Mouse (Mus musculus) ES-CJ7 (cell line): ENCODE data around the gene Tnf.

ENCODE experiments used
- DNase-seq: peaks from one replicate; pipeline ENCODE4 v3.0.0; 2011; ENCODE audit warnings: low read depth, low spot score

Gene Tnf

GRCm38 (mm10) chr17:35198946-35199345, 2.9 kb downstream of the Tnf start:
- DNase-seq, result peak; percentile 65

GRCm38 (mm10) chr17:35198029-35198428, 3.8 kb downstream of the Tnf start:
- no peak for DNase-seq

DNA sequence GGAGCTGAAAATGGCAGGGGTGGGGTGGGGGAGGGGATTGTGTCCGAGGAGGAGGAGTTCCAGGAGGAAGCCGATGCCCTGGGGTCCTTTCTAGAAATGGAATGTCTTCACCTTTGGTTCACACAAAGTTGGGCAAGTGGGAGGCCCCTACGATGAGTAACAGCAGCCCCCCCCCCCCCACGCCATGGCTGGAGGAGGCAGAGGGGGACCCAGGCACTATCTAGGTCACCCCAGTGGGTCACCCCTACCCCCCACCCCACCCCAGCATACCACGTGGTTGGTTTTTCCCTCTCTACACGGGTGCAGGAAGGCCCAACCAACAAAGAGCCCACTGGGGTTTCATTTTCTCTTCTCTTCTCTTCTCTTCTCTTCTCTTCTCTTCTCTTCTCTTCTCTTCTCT, 4.7 kb downstream of the Tnf start:
- no peak for DNase-seq

DNA sequence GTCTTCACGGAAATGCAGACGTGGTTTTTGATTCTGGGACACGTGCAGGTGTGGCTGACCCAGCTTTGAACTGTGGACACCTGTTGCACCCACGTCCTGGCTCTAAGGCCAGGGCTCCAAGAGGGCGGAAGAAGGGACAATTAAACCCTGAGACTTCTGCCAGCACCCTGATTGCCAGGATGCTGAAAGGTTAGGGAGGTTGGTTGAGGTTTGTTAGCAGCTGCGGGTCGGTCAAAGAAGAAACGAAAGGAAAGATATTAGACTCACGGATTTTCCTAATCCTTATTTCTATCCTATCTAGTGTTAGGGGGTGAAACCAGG, 5.5 kb downstream of the Tnf start:
- DNase-seq, result no peak

- DNase-seq, result peak; percentile 69
Measured at GRCm38 (mm10) chr17:35195631-35196320, 6.0 kb downstream of the Tnf start.

- DNase-seq, result no peak
Measured at GRCm38 (mm10) chr17:35194844-35195630, 6.8 kb downstream of the Tnf start.

DNA sequence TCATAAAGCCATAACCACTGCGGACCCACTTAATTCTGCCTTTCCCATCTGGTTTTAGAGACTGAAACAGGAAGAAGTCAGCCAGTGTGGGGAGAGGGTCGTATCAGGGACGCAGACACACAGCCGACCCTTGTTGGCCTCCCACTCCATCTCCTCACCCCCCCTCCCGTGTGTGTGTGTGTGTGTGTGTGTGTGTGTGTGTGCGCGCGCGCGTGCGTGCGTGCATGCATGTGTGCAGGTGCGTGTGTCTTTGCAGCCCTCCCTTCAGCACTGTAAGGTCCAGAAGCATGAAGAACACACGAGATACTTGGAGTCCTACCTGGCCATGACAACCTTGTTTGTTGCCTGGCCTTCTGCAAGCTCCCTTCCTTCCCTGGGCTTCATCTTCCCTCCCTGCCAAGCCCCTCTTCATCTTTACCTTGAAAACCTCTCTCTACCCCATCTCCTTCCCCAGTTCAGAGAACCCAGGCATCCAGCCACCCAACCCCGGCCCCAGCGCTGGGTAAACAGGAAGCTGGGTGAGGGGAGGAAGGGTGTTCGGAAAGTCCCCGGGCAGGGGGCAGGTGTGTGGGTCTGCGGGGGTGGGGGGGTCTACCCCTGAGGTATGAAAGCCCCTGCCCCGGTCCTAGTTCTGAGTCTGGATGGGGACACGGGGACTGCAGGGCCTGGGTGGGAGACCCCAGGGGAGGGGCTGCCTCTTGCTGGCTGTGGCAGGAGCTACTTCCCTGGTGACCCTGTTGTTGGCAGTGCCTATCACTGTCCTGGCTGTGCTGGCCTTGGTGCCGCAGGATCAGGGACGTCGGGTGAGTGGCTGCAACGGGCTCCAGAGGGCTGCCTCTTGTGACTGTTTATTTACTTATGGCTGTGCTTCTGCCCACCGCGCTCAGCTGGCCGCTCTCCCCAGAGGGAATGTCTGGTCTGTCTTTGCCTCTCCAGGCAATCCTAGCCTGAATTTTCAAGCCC, 7.6 kb downstream of the Tnf start, which contains the start of gene Ltb:
Gene Ltb, plus strand, starts transcription at position 559 of the 963 bp plus-strand sequence.
- no peak for DNase-seq

DNA sequence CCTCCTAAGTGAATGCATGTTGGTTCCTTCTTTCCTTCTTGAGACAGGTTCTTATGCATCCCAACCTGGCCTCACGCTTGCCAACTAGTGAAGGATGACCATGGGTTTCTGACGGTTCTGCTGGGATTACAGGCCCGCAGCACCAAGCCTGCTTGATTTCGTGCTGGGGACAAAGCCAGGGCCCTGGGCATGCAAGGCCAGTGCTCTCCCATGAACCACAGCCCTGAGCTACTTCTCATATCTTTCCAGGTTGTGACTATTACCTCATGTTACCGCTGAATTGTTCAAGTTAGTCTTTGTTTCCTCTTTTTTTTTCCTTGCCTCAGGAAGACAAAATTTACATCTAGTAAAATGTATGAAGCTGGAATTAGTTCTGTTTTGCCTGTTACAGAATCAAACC, 8.9 kb downstream of the Tnf start:
- DNase-seq, result no peak

DNA sequence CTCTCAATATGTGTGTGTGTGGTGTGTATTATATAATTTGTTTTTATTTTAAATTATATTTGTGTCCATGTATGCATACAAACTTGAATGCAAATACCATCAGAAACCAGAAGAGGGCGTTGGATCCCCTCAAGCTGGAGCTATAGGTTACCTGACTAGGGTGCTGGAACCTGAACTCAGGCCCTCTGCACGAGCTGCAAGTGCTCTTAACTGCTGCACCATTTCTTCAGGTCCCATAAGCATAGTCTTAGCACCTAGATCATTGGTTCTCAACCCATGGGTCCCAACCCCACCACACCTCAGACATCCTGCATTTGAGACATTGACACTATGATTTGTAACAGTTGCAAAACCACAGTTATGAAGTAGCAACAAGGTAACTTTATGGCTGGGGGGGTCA, 10.1 kb downstream of the Tnf start:
- no peak for DNase-seq

- DNase-seq, result no peak
Measured at GRCm38 (mm10) chr17:35190096-35190495, 11.7 kb downstream of the Tnf start.

GRCm38 (mm10) chr17:35189186-35189585, 12.6 kb downstream of the Tnf start:
- DNase-seq, result no peak

DNA sequence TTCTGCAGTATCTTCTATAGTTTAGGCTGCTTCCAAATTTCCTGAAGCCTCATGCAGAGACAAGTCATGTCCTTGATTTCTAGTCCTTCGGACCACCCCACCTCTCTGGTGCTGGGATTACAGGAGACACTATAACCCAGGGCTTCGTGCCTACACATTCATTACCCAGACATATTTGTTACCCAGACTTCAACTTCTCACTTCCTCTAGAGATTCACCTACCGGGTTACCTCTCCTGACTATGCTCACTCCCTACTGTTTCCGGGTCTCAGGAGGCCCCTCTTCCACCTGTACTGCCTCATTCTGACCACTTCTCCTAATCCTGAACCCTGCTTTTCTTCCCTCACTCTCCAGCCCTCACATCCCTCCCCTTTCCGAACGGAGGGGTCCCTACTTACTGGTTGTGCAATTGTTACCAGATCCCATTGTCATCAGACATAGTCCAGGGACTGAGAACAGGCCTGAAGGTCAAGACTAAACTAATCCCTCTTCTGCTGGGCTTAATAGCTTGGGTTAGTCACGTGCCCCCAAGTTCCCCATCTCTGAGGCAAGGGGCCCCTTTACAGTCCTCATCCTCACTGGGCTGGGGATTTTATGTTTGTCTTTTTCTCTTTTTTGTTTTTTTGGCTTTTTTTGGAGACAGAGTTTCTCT, 13.7 kb downstream of the Tnf start, which contains the start of gene Lst1:
Gene Lst1, minus strand, starts transcription at position 481 of the 652 bp plus-strand sequence.
- no peak for DNase-seq

DNA sequence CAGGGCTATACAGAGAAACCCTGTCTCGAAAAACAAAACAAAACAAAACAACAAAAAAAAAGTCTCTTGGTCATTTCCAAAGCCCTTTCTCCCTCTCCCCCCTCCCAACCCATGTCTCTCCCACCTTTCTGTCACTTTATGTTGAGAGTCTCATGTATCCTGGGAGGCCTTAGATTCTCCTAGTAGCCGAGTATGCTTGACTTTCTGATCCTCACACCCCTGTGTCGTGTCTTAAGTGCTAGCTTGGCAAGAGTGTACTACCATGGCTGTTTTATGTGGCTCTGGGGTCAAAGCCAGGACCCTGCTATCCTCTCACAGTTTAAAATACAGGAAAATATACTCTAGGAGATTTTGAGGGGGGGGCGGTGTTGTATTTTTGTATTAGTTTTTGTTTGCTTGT, 14.5 kb downstream of the Tnf start:
- no peak for DNase-seq

GRCm38 (mm10) chr17:35186681-35187080, 15.1 kb downstream of the Tnf start:
- DNase-seq, result peak; percentile 95

GRCm38 (mm10) chr17:35185639-35186611, 15.9 kb downstream of the Tnf start:
- peak; percentile 92 for DNase-seq

DNA sequence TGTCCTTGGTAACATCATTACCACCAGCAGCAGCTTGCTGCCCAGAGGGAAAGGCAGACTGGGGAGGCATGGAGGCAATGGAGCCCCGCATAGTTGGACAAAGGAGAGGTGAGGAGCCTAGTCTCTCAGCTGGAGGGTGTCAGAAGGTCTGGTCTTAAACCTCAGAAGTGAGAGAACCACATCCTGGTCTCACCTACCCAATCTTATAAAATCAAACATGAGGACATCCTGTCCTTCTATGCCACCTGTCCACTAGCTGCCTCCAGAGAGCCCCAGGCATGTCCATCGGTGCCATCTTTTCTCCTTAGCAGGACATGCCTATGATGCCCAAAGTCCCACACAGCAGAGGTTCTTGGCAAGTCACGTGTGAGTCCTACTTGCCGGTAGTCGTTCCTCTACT, 21.7 kb downstream of the Tnf start:
- no peak for DNase-seq

DNA sequence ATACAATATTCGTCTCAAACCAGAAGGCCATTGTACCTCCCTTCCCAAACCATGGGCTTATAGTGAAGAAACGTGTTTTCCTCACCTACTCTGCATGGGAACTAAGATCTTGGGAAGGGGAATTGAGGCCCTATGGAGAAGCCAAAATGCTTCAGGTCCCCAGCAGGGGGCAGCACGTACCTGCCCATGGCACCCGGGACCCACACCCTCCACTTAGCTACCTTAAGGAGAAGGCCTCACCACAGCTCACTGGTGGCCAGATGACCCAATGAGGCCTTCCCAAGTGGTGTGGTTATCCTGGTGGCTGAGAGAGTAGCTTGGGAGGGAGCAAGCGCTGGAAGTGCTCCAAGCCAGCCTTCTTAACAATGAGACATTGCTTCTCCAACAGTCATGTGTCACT, 23.3 kb downstream of the Tnf start:
- peak; percentile 81 for DNase-seq

GRCm38 (mm10) chr17:35175968-35176367, 25.8 kb downstream of the Tnf start, which contains the start of gene Aif1:
TSS of gene Aif1 (minus strand) at chr17:35176068.
- DNase-seq, result no peak

DNA sequence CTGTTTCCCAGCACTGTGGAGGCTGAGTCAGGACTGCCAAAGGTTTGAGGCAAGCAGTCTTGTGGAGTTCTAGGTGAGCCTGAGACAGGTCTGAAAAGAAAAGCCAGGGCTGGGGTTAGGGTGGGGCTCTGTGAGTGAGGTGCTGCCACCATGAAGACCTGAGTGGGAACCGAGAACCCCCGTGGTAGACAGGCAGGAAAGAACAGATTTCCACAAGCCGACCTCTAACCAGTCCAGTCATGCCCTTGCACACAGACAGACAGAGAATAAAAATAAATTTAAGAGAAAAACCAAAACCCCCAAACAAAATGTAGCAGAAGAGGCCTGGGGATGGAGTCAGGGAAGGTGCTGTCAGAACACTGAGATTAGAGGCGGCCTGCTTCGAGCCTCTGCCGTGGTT, 26.4 kb downstream of the Tnf start:
- no peak for DNase-seq
